Mouse (Mus musculus): ENCODE data around the gene Ergic1. TPM values are rescaled to one million over a fixed set of nuclear protein-coding genes. Genes with fewer than 3 reads are reported as not detected.

Gene Ergic1
- polyA plus RNA-seq, 1 experiment from 2014 or later: 103 TPM

DNA sequence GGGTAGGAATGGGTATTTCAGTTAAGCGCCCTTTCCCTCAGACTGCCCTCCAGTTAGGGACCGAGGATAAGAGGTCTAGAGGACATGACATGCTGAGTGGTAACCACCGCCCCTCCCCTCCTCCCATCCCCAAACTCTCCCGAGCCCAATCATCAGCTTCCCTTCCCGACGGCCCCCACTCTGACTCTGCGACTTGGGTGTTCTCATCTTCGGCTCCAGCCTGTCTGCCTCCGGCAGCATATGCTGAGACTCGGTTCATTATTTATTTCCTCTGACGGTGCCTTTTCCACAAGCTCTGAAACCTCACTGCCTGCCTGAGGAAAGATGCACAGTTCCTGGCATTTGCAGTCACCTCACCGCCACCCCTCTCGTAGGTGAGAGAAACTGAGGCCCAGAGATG lies 86.0 kb downstream of the Ergic1 start:
- H3K4me1 ChIP-seq (replicated peaks): peaks cover 19% of the 10 kb centered on the region
- H3K36me3 ChIP-seq: peaks cover 91% of the 10 kb centered on the region
- no peak overlapping the region for H3K4me3 ChIP-seq
- WGBS: 79% methylated on average over 13 of the region's 13 CpGs
- no peak for DNase-seq (ENCODE audit: low spot score)
- H3K9me3 ChIP-seq: no peaks in the 10 kb centered on the region
- H3K27ac ChIP-seq: 0 out of 2 replicates have a peak overlapping the region, but pooled peaks have one; percentile 23
- no peaks in the 10 kb centered on the region for H3K27me3 ChIP-seq (ENCODE audit: insufficient read depth, poor library complexity, severe bottlenecking)

DNA sequence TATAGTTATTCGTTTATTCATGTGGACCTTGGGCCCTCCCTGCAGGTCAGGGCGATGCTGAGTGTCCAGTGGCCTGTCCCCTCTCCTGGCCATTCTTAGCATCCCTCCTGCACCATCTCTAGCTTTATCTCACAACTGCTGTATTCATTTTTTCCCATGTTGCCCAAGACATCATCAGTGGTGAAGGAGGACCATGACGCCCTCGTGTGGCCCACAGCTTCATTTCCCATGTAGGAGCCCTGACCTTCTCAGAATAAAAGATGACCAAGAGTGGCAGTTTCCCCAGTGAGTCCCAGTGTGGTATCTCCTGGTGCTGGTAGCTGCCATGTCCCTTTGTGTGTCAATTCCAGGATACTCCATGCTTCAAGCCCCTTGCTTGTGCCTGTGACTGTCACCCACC lies 88.3 kb downstream of the Ergic1 start:
- no peak overlapping the region for H3K4me3 ChIP-seq
- H3K27ac ChIP-seq: no peak overlapping the region
- peaks cover 91% of the 10 kb centered on the region for H3K36me3 ChIP-seq
- WGBS: 79% methylated on average over 4 of the region's 4 CpGs
- no peaks in the 10 kb centered on the region for H3K9me3 ChIP-seq
- no peaks in the 10 kb centered on the region for H3K27me3 ChIP-seq (ENCODE audit: insufficient read depth, poor library complexity, severe bottlenecking)
- no peak for DNase-seq (ENCODE audit: low spot score)
- peaks cover 13% of the 10 kb centered on the region for H3K4me1 ChIP-seq (replicated peaks)

DNA sequence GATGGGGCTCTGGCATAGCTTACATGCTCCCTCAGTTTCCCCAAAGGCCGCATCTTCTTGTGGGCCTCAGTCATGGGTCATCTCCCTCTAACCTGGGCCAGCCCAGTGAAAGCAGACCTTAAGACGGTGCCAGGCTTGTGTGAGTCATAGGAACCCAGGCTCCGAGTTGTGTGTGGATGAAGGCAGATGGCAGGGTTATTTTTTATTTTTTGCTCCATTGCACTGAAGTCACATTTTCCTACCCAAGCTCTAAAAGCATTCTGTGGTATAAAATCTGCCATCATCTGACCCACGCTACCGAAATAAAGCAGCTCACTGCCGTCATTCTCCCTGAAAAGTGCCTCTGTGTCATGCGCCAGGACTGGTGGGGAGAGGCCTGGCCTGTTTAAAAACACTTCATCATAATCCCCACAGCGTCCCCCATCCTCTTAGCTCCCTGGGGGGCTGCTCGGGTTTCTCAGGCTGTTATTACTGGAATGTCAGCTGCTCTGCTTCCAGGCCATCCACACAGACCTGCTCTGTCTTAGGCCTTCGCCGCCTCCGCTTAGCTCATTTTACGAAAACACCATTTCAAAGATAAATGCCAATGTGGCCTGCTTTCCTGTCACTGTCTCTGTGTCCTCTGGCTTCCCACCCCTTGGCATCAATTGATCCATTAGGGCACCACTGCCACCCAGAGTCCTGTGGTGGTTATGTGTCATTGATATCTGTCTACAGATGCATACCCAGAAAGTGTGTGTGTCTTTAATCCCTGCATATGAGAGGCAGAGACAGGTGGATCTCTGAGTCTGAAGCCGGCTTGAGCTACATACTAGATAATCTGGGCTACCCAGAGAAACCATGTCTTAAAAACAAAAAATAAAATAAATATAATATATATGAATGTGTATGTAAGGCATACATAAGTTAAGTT lies 89.4 kb downstream of the Ergic1 start:
- WGBS: 83% methylated on average over 14 of the region's 14 CpGs
- no peaks in the 10 kb centered on the region for H3K9me3 ChIP-seq
- H3K27ac ChIP-seq: 0 out of 2 replicates have a peak overlapping the region, but pooled peaks have one; percentile 30
- H3K4me1 ChIP-seq (replicated peaks): peaks cover 3% of the 10 kb centered on the region; the same call in 1 of the 2 replicates
- H3K36me3 ChIP-seq: peaks cover 91% of the 10 kb centered on the region
- no peaks in the 10 kb centered on the region for H3K27me3 ChIP-seq (ENCODE audit: insufficient read depth, poor library complexity, severe bottlenecking)
- no peak for DNase-seq (ENCODE audit: low spot score)
- no peak overlapping the region for H3K4me3 ChIP-seq

DNA sequence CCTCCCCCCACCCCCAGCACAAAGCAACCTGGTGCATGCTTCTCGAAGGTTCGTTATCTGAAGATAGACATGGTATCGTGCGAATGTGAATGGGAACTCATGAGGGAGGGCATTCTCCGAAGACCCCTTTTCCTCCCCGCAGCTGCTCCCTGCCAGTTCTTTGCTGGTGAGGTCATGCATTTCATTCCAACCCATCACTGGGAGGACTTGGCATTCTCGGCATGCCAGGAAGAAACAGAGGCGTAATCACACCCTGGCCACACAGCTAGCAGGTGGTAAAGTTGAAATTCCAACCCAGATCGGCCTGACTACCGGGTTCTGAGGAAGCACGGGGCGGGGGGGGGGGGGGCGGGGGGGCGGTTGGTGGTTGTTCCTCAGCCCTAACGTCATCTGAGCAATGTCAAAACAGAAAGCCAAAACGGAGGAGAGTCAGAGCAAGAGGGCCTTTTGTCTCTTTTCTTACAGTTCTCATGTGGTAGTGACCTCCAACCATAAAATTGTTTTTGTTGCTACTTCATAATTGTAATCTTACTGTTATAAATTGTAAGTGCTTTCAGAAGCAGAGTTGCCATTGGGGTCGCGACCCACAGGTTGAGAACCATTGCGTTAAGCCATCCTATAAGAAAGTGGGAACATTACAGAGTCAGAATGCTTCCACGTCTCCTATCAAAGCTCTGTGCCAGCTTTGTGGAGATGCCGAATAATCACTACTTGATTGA lies 97.7 kb downstream of the Ergic1 start:
- peaks cover 40% of the 10 kb centered on the region for H3K36me3 ChIP-seq
- DNase-seq (ENCODE audit: low spot score): no peak
- no peaks in the 10 kb centered on the region for H3K27me3 ChIP-seq (ENCODE audit: insufficient read depth, poor library complexity, severe bottlenecking)
- no peaks in the 10 kb centered on the region for H3K9me3 ChIP-seq
- peaks cover 23% of the 10 kb centered on the region for H3K4me1 ChIP-seq (replicated peaks)
- no peak overlapping the region for H3K4me3 ChIP-seq
- 44% methylated on average over 21 of the region's 21 CpGs for WGBS
- no peak overlapping the region for H3K27ac ChIP-seq

DNA sequence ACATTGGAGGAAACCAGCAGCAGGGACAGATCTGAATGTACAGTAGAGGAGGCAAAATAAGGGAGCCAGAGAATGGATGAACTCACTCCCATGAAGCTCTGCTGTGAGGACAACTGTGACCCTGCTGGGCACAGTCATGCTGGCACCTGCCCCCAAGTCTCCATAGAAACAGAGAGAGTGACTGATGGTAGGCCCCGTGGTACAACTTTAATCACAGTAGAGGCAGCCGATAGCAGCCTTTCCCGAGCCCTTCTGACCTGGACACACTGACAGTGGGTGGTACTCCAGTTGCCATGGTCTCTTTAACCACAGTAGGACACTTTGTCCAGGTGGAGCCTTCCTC lies 98.3 kb downstream of the Ergic1 start:
- Histone ChIP-seq H3K27ac (no peak overlapping the region), H3K27me3 (ENCODE audit: insufficient read depth, poor library complexity, severe bottlenecking) (no peaks in the 10 kb centered on the region), H3K4me1 (replicated peaks) (peaks cover 28% of the 10 kb centered on the region), H3K36me3 (peaks cover 35% of the 10 kb centered on the region), H3K9me3 (no peaks in the 10 kb centered on the region), H3K4me3 (no peak overlapping the region)
- 61% methylated on average over 3 of the region's 3 CpGs for WGBS
- no peak for DNase-seq (ENCODE audit: low spot score)

DNA sequence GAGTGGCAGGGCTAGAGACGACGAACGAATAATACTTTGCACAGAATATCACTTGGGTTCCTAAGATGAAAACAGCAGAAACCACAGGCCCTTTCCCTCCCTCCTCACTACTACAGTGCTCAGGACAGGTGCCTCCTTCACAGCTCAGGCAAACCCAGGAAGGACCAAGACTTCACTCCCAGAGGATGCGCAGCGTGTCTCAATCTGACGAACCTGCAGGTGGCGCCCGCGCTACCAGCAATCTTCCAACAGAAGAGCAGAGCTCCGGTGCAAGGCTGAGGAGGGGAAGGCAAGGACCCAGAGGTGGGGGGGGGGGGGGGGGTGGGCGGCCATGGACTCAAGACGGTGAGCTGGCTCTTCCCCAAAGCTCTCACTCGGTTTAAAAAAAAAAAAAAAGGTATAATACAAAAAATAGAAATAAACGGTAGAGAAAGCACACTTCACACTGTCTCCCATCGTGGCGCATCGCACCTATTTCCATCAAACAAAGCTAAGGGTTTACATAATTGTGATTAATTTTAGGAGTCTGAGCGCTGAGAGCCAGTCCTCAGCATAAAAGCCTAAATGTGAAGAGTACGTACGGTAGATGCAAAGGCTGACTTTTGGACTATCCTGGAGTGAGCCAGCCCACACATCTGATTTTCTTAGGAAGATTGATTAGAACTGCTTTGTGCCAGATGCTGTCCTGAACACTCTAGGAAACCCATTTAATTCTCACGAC lies 99.1 kb downstream of the Ergic1 start:
- no peak overlapping the region; the same call in 1 of the 2 replicates for H3K4me3 ChIP-seq
- 28% methylated on average over 21 of the region's 21 CpGs for WGBS

DNA sequence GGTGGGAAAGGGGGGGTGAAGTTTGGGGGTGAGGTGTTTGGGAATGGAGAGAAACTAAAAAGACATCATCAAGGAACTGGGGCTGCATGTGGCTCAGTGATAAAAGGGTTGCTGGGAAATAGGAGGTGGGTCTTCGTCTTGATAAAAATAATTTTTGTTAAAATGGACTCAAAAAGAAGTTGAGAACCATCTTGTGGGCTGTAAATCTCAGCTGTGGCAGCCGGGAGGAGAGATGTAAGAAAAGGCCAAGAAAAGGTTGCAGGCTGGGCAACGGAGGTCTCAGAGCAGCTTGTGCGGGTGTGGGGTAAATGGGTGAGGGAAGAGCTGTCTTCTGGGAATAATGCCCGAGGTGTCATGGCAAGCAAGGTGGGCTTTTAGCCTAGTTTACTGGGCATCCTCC lies 100.9 kb downstream of the Ergic1 start:
- no peak for DNase-seq (ENCODE audit: low spot score)
- Histone ChIP-seq H3K4me3 (no peak overlapping the region), H3K4me1 (replicated peaks) (peaks cover 28% of the 10 kb centered on the region), H3K36me3 (peaks cover 9% of the 10 kb centered on the region), H3K27ac (no peak overlapping the region), H3K27me3 (ENCODE audit: insufficient read depth, poor library complexity, severe bottlenecking) (no peaks in the 10 kb centered on the region), H3K9me3 (no peaks in the 10 kb centered on the region)
- 81% methylated on average over 5 of the region's 5 CpGs for WGBS

More for the DNA sequence above, 99.1 kb downstream of the Ergic1 start:
- H3K9me3 ChIP-seq: no peaks in the 10 kb centered on the region
- H3K36me3 ChIP-seq: peaks cover 27% of the 10 kb centered on the region
- H3K4me1 ChIP-seq (replicated peaks): peaks cover 28% of the 10 kb centered on the region
- DNase-seq (ENCODE audit: low spot score): peak; percentile 78
- no peaks in the 10 kb centered on the region for H3K27me3 ChIP-seq (ENCODE audit: insufficient read depth, poor library complexity, severe bottlenecking)
- H3K27ac ChIP-seq: no peak overlapping the region

DNA sequence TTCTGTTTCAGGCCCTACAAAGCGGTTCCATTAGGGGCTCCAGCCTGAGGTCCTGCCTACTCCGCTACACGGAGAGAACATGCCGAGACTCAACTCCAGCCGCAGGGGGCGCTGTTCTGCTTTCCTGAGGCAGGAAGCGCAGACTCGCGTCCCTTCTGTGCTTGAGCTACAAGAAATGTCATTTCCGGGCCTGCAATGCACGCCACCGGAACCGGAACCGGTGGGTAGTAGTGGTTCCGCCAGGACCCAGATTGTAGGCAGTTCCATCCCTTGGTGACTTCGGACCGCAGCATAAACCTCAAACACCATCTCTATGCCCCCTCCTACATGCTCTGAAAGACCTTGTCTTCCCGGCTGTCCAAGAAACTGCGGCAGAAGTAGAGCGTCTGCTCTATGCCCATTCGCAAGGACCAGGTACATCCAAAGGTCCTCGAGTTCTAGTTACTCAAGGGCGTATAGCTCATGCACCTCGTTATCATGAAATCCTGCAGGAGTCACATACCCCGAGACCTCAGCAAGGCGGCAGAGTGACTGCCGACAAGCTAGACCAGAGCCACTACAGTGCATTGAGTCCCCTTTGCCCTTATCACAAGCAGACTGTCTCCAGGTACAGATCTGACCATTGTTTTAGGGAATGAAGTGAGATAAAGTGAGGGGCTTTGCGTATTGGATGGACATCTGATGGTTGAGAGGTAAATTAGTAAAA lies 101.8 kb downstream of the Ergic1 start, which contains the start of gene Atp6v0e:
Gene Atp6v0e (plus strand): TSS at position 254 of the 706 bp plus-strand sequence.
- Histone ChIP-seq H3K4me3 (peak within 1 kb of the TSS; percentile 84), H3K27me3 (ENCODE audit: insufficient read depth, poor library complexity, severe bottlenecking) (no peaks in the 10 kb centered on the region), H3K36me3 (peaks cover 1% of the 10 kb centered on the region; the same call in 1 of the 2 replicates), H3K27ac (peak within 1 kb of the TSS; percentile 87), H3K4me1 (replicated peaks) (peaks cover 28% of the 10 kb centered on the region), H3K9me3 (no peaks in the 10 kb centered on the region)
- 2% methylated on average over 28 of the region's 28 CpGs for WGBS
- peak; percentile 95 for DNase-seq (ENCODE audit: low spot score)

DNA sequence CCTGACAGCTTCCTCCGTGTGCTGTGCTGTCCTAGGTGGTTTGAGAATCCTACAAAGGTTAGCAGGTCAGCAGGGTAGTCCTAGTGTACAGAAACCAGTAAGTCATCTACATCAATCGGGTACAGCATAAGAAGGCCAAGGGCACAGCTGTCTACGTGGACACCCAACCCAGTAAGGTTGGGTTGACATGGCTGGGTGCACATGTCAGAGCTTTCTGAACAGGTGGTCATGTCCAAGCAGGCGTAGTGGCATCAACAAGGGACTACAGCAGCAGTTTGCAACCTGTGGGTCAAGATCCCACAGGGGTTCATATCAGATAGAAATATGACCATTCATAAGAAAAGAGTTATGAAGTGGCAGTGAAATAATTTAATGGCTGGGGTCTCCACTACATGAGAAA lies 104.3 kb downstream of the Ergic1 start:
- H3K36me3 ChIP-seq: no peaks in the 10 kb centered on the region
- no peak for DNase-seq (ENCODE audit: low spot score)
- no peak overlapping the region for H3K27ac ChIP-seq
- no peaks in the 10 kb centered on the region for H3K27me3 ChIP-seq (ENCODE audit: insufficient read depth, poor library complexity, severe bottlenecking)
- peaks cover 13% of the 10 kb centered on the region for H3K4me1 ChIP-seq (replicated peaks)
- H3K9me3 ChIP-seq: no peaks in the 10 kb centered on the region
- no peak overlapping the region for H3K4me3 ChIP-seq
- 87% methylated on average over 4 of the region's 4 CpGs for WGBS

DNA sequence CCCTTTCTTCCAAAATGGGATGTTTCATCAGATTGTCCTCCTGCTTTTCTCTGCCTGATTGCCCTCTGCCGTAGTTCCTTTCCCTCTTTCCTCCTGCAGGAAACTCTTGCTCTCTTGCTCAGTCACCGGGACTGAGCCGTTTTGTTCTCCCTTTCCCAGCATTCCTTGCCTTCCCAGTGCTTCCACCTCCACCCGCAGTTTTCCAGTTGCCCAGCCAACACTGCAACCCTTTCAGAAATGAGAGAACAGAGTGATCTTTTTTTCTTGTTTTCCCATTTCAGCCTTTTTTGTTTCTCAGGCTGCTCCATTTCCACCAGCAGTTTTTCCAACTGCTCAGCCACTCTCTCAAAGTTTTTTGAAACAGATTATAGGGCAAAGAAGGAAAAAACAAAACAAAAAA lies 110.0 kb downstream of the Ergic1 start:
- Histone ChIP-seq H3K27ac (no peak overlapping the region), H3K27me3 (ENCODE audit: insufficient read depth, poor library complexity, severe bottlenecking) (no peaks in the 10 kb centered on the region), H3K4me1 (replicated peaks) (peaks cover 5% of the 10 kb centered on the region; the same call in 1 of the 2 replicates), H3K9me3 (no peaks in the 10 kb centered on the region), H3K36me3 (no peaks in the 10 kb centered on the region), H3K4me3 (no peak overlapping the region)
- DNase-seq (ENCODE audit: low spot score): no peak
- 63% methylated on average over 4 of the region's 4 CpGs for WGBS

DNA sequence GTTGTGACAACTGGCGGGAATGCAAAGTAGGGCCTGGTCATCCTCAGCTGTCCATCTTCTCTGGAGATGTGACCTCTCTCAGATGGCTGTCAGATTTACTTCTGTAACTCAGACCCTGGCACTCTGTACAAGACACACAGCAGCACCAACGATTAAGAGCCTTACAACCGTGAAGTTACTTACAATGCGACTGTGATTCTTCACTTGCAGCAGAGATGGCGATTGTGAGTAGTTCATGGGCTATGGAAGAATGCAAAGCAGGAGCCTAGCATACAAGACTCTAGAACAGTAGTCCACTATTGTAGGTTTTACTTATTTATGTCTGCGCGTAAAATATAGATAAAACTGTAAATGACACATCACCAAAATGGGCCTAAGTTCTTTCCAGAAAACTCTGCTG lies 114.6 kb downstream of the Ergic1 start:
- WGBS: 25% methylated on average over 7 of the region's 7 CpGs
- Histone ChIP-seq H3K4me1 (replicated peaks) (peaks cover 25% of the 10 kb centered on the region), H3K27ac (peak overlapping the region; percentile 90), H3K27me3 (ENCODE audit: insufficient read depth, poor library complexity, severe bottlenecking) (no peaks in the 10 kb centered on the region), H3K36me3 (no peaks in the 10 kb centered on the region), H3K4me3 (peak overlapping the region; percentile 86), H3K9me3 (no peaks in the 10 kb centered on the region)
- DNase-seq (ENCODE audit: low spot score): no peak

DNA sequence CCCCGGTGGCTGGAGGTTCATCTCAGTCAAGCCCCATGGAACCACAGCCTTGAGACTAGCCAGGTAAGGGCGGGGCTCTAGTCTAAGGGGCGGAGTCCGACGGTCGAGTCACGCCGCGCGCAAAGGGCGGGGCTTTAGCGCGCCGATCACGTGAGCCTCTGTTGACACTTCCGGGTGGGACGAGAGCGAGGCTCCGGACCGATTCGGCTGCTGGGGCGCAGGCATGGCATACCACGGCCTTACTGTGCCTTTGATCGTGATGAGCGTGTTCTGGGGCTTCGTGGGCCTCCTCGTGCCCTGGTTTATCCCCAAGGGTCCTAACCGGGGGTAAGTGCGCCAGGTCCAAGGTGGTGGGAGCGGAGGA lies 114.9 kb downstream of the Ergic1 start:
- WGBS: under 1% methylated on average over 30 of the region's 30 CpGs
- peak overlapping the region; percentile 90 for H3K27ac ChIP-seq
- H3K36me3 ChIP-seq: 0 out of 2 replicates have a peak, but pooled peaks cover 2% of the 10 kb centered on the region

More for the DNA sequence above, 114.9 kb downstream of the Ergic1 start:
- H3K27me3 ChIP-seq (ENCODE audit: insufficient read depth, poor library complexity, severe bottlenecking): no peaks in the 10 kb centered on the region
- peak; percentile 87 for DNase-seq (ENCODE audit: low spot score)
- H3K4me1 ChIP-seq (replicated peaks): peaks cover 25% of the 10 kb centered on the region
- H3K9me3 ChIP-seq: no peaks in the 10 kb centered on the region
- peak overlapping the region; percentile 86 for H3K4me3 ChIP-seq
